Mouse (Mus musculus) fibroblast of lung, adult 2 months (primary cell): ENCODE results near the gene Ifitm2.

Source experiments
- DNase-seq: peaks from one replicate; pipeline ENCODE4 v3.0.0-alpha.2; 2011; ENCODE audit warnings: low read depth

Gene Ifitm2

GRCm38 (mm10) chr7:140943356-140943755, 12.4 kb downstream of the Ifitm2 start:
- DNase-seq = no peak

- DNase-seq = no peak
Measured at GRCm38 (mm10) chr7:140942811-140943210, 13.0 kb downstream of the Ifitm2 start.

- DNase-seq = no peak
Measured at GRCm38 (mm10) chr7:140942341-140942740, 13.4 kb downstream of the Ifitm2 start.

GRCm38 (mm10) chr7:140941222-140942051, 14.3 kb downstream of the Ifitm2 start, which contains the start of gene Pgghg:
Gene Pgghg, plus strand, starts transcription at chr7:140941391.
- peak; percentile 83 for DNase-seq

GRCm38 (mm10) chr7:140939669-140940171, 16.1 kb downstream of the Ifitm2 start:
- DNase-seq = no peak

GRCm38 (mm10) chr7:140938896-140939295, 16.9 kb downstream of the Ifitm2 start:
- DNase-seq = no peak

GRCm38 (mm10) chr7:140938436-140938835, 17.4 kb downstream of the Ifitm2 start:
- DNase-seq = no peak

GRCm38 (mm10) chr7:140927181-140927580, 28.6 kb downstream of the Ifitm2 start:
- no peak for DNase-seq

GRCm38 (mm10) chr7:140923070-140923775, 32.6 kb downstream of the Ifitm2 start:
- DNase-seq = no peak

- no peak for DNase-seq
Measured at GRCm38 (mm10) chr7:140922398-140923069, 33.3 kb downstream of the Ifitm2 start.

GRCm38 (mm10) chr7:140921225-140921975, 34.4 kb downstream of the Ifitm2 start:
- no peak for DNase-seq

- DNase-seq = no peak
Measured at GRCm38 (mm10) chr7:140920418-140921029, 35.3 kb downstream of the Ifitm2 start, which contains the start of gene Nlrp6. Gene Nlrp6, plus strand, starts transcription at chr7:140920902.

- DNase-seq = no peak
Measured at GRCm38 (mm10) chr7:140919911-140920310, 35.9 kb downstream of the Ifitm2 start.

- DNase-seq = no peak
Measured at GRCm38 (mm10) chr7:140914031-140914690, 41.6 kb downstream of the Ifitm2 start.

GRCm38 (mm10) chr7:140912846-140913482, 42.8 kb downstream of the Ifitm2 start:
- DNase-seq = no peak

GRCm38 (mm10) chr7:140912293-140912692, 43.5 kb downstream of the Ifitm2 start:
- DNase-seq = no peak

GRCm38 (mm10) chr7:140908634-140909107, 47.1 kb downstream of the Ifitm2 start:
- DNase-seq = peak; percentile 37

GRCm38 (mm10) chr7:140908181-140908580, 47.6 kb downstream of the Ifitm2 start:
- no peak for DNase-seq

GRCm38 (mm10) chr7:140907697-140908096, 48.1 kb downstream of the Ifitm2 start:
- no peak for DNase-seq

- DNase-seq = no peak
Measured at GRCm38 (mm10) chr7:140907131-140907530, 48.7 kb downstream of the Ifitm2 start.
